Mouse (Mus musculus): ENCODE results near the gene Aldh1l2. TPM values are rescaled to one million over a fixed set of nuclear protein-coding genes. Genes with fewer than 3 reads are reported as not detected.

Gene Aldh1l2
- 21.6 and 24.4 TPM in 2 replicates for polyA plus RNA-seq (2012; rRNA removed)

- peak; percentile 93 for DNase-seq (ENCODE audit: low read depth)
- TF ChIP-seq CTCF (IDR thresholded peaks at IDR 0.05; ENCODE audit: borderline replicate concordance, extremely low read depth, insufficient read depth, insufficient read length) (no peak), POLR2A (IDR thresholded peaks at IDR 0.05; ENCODE audit: borderline replicate concordance, extremely low read depth, insufficient read depth, insufficient read length, poor library complexity, severe bottlenecking) (peak; percentile 42; the same call in 1 of the 2 replicates)
Measured at GRCm38 (mm10) chr10:83533910-83534283, at the start of gene Aldh1l2. Aldh1l2 (minus strand) TSS chr10:83534140.

GRCm38 (mm10) chr10:83565449-83566441, 31.8 kb upstream of the Aldh1l2 start:
- no peak for DNase-seq (ENCODE audit: low read depth)
- no peak for TF ChIP-seq POLR2A (IDR thresholded peaks at IDR 0.05; ENCODE audit: borderline replicate concordance, extremely low read depth, insufficient read depth, insufficient read length, poor library complexity, severe bottlenecking)
- no peak for TF ChIP-seq CTCF (IDR thresholded peaks at IDR 0.05; ENCODE audit: borderline replicate concordance, extremely low read depth, insufficient read depth, insufficient read length)

DNA sequence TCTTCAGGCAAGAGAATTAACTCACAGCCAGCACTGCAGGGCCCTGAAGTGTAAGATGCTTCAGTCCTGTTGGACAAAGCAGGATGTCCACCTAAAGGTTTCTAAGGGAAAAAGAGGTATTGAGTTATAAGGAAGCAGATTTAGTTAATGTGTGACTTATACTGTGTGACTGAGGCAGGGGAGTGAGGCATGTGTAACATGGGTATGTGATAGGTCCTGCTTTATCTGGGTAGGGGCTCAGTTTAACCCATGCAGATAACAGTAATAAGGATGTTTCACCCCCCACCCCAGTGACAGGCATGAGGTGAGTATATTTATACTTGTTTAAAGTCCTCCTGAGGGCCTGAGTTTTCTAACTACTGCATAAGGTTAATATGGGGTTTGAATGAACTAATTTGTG, 29.1 kb upstream of the Aldh1l2 start:
- no peak for DNase-seq (ENCODE audit: low read depth)
- TF ChIP-seq CTCF (IDR thresholded peaks at IDR 0.05; ENCODE audit: borderline replicate concordance, extremely low read depth, insufficient read depth, insufficient read length) (no peak), POLR2A (IDR thresholded peaks at IDR 0.05; ENCODE audit: borderline replicate concordance, extremely low read depth, insufficient read depth, insufficient read length, poor library complexity, severe bottlenecking) (no peak)

DNA sequence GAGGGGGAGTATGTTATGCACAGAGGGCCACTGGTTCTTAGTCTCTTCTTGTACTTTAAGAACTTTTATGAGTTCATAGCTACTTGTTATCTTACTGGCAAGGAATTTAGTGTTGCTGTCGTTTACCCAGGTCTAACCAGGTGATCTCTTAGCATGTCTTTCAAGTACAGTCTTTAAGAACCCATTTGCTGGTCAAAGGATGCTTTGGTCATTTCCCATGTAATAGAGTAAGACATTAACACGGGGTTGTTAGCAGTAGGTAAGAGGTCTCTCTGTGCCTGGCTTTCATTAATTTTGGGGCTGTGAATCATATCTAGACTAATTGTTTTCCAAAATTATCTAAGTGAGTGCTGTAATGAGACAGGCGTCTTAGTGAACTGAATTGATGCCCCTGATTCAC, 11.4 kb upstream of the Aldh1l2 start:
- TF ChIP-seq CTCF (IDR thresholded peaks at IDR 0.05; ENCODE audit: borderline replicate concordance, extremely low read depth, insufficient read depth, insufficient read length) (no peak), POLR2A (IDR thresholded peaks at IDR 0.05; ENCODE audit: borderline replicate concordance, extremely low read depth, insufficient read depth, insufficient read length, poor library complexity, severe bottlenecking) (no peak)
- no peak for DNase-seq (ENCODE audit: low read depth)

GRCm38 (mm10) chr10:83544103-83544479, 10.2 kb upstream of the Aldh1l2 start:
- no peak for DNase-seq (ENCODE audit: low read depth)
- TF ChIP-seq POLR2A (IDR thresholded peaks at IDR 0.05; ENCODE audit: borderline replicate concordance, extremely low read depth, insufficient read depth, insufficient read length, poor library complexity, severe bottlenecking) (no peak), CTCF (IDR thresholded peaks at IDR 0.05; ENCODE audit: borderline replicate concordance, extremely low read depth, insufficient read depth, insufficient read length) (no peak)

- peak; percentile 96 for DNase-seq (ENCODE audit: low read depth)
- TF ChIP-seq POLR2A (IDR thresholded peaks at IDR 0.05; ENCODE audit: borderline replicate concordance, extremely low read depth, insufficient read depth, insufficient read length, poor library complexity, severe bottlenecking) (peak; percentile 97), CTCF (IDR thresholded peaks at IDR 0.05; ENCODE audit: borderline replicate concordance, extremely low read depth, insufficient read depth, insufficient read length) (no peak)
Measured at GRCm38 (mm10) chr10:83543439-83544102, 9.6 kb upstream of the Aldh1l2 start, which contains the start of gene Washc4. Washc4 (plus strand) TSS chr10:83543752.

DNA sequence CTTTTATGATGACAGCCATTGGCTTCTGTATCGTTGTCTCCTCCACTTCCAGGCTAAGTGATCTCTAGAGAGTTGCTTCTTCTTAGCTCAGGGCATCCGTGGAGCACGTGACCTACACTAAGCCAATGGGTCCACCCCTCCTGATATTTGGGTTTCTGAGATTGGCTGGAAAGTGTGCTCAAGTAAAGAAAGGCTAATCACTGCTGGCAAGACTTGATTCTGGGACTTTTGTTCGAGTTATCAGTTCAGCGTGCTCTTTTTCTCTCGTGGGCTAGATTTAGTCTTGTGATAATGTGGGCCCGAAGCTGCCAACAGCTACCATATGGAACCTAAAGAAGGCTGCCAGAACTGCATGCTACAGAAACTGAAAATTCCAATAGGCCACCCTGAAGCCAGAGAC, 8.3 kb upstream of the Aldh1l2 start:
- peak; percentile 39 for DNase-seq (ENCODE audit: low read depth)
- TF ChIP-seq CTCF (IDR thresholded peaks at IDR 0.05; ENCODE audit: borderline replicate concordance, extremely low read depth, insufficient read depth, insufficient read length): no peak
- TF ChIP-seq POLR2A (IDR thresholded peaks at IDR 0.05; ENCODE audit: borderline replicate concordance, extremely low read depth, insufficient read depth, insufficient read length, poor library complexity, severe bottlenecking): no peak

DNA sequence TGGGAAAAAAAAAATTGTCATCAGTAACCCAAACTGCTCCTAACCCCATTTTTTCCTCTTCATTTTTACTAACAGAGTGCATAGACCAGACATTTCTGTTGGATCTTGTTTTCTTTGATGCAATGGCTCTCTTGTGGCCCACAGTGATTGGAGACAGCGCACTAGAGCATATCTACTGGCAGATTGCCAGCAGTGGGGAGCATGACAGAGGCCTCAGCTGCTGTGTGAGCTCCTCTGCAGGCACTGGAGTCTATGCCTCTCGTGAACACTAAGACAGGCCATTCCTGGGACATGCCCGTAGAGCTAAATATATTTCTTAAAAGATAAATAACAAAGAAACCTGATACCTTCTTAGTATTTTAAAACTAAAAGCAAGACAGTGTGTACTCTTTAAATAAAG, 6.2 kb upstream of the Aldh1l2 start:
- TF ChIP-seq CTCF (IDR thresholded peaks at IDR 0.05; ENCODE audit: borderline replicate concordance, extremely low read depth, insufficient read depth, insufficient read length) (no peak), POLR2A (IDR thresholded peaks at IDR 0.05; ENCODE audit: borderline replicate concordance, extremely low read depth, insufficient read depth, insufficient read length, poor library complexity, severe bottlenecking) (no peak)
- DNase-seq (ENCODE audit: low read depth): peak; percentile 69

DNA sequence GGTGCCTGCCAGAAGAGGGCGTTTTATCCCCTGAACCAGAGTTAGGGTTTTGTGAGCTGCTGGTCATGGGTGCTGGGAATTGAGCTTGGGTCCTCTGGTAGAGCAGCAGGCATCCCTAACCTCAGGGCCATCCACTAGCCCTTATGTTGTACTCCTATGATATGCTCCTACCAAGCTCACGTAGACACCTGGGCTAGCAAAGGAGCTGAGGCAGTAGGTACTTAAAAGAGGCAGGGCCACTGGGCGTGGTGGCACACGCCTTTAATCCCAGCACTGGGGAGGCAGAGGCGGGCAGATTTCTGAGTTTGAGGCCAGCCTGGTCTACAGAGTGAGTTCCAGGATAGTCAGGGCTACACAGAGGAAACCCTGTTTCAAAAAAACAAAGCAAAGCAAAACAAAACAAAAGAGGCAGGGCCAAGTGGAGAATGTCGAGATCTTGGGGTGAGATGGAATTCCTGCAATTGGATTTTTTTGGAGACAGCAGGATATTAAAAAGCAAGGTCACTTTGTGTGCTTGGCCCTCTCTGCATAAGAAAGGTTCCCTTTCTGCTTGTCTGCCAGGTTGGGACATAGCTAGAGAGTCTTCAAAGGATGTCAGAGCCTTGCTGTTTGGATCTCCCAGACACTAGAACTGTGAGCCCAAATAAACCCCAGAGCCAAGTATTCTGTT, 5.5 kb upstream of the Aldh1l2 start:
- DNase-seq (ENCODE audit: low read depth): no peak
- TF ChIP-seq CTCF (IDR thresholded peaks at IDR 0.05; ENCODE audit: borderline replicate concordance, extremely low read depth, insufficient read depth, insufficient read length): no peak
- TF ChIP-seq POLR2A (IDR thresholded peaks at IDR 0.05; ENCODE audit: borderline replicate concordance, extremely low read depth, insufficient read depth, insufficient read length, poor library complexity, severe bottlenecking): no peak

- DNase-seq (ENCODE audit: low read depth): no peak
- TF ChIP-seq CTCF (IDR thresholded peaks at IDR 0.05; ENCODE audit: borderline replicate concordance, extremely low read depth, insufficient read depth, insufficient read length) (no peak), POLR2A (IDR thresholded peaks at IDR 0.05; ENCODE audit: borderline replicate concordance, extremely low read depth, insufficient read depth, insufficient read length, poor library complexity, severe bottlenecking) (no peak)
Measured at GRCm38 (mm10) chr10:83536436-83536835, 2.5 kb upstream of the Aldh1l2 start.
